Mouse (Mus musculus): ENCODE data around the gene Hist1h2bb. TPM values are rescaled to one million over a fixed set of nuclear protein-coding genes. Genes with fewer than 3 reads are reported as not detected.
"Not testable (repeated sequence)": the region's sequence is repeated elsewhere in the genome, so short reads cannot be mapped to it uniquely, and the experiment has no call there.

Gene Hist1h2bb
- polyA plus RNA-seq, 1 experiment: 11.5 TPM

GRCm38 (mm10) chr13:23764324-23765171 lies 18.0 kb downstream of the Hist1h2bb start:
- H3K36me3 ChIP-seq (ENCODE audit: control insufficient read depth, insufficient read depth, low read length, poor library complexity, severe bottlenecking): no peaks in the 10 kb centered on the region
- H3K27me3 ChIP-seq (ENCODE audit: control insufficient read depth, insufficient read depth, low read length, poor library complexity, severe bottlenecking): no peaks in the 10 kb centered on the region
- H3K27ac ChIP-seq (ENCODE audit: insufficient read depth, low read length): peak overlapping the region; percentile 84
- peak overlapping the region; percentile 84 for H3K4me3 ChIP-seq (ENCODE audit: low read depth, low read length)
- peak overlapping the region; percentile 97 for H3K9ac ChIP-seq (ENCODE audit: low read depth, poor library complexity, severe bottlenecking)
- no peak for TF ChIP-seq EP300 (IDR thresholded peaks at IDR 0.05; ENCODE audit: insufficient read depth, low read depth, low read length)
- TF ChIP-seq CTCF (IDR thresholded peaks at IDR 0.05; ENCODE audit: low read depth, low read length): no peak
- peak; percentile 42 for TF ChIP-seq POLR2A (IDR thresholded peaks at IDR 0.05; ENCODE audit: insufficient read depth, low read length)
- no peaks in the 10 kb centered on the region for H3K9me3 ChIP-seq (replicated peaks; ENCODE audit: control insufficient read depth, insufficient read depth, low read length, poor library complexity, severe bottlenecking)
- no peaks in the 10 kb centered on the region for H3K4me1 ChIP-seq (ENCODE audit: control insufficient read depth, insufficient read depth, low read length)

DNA sequence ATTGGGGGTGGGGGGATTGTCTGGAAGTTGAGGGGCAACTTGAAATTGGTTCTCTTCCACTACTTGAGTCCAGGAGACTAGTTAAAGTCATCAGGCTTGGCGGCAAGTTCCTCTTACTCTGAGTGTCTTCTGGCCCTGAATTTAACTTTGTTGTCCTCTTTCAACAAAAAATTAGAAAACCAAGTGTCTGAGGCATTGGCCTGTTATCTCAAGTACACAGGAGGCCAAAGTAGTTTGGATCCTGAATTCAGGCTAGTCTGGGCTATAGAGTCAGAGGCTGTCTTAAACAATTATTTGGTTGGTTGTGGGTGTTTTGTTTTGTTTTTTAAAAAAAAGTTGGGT lies 18.6 kb downstream of the Hist1h2bb start:
- no peak for TF ChIP-seq EP300 (IDR thresholded peaks at IDR 0.05; ENCODE audit: insufficient read depth, low read depth, low read length)
- TF ChIP-seq POLR2A (IDR thresholded peaks at IDR 0.05; ENCODE audit: insufficient read depth, low read length): no peak
- TF ChIP-seq CTCF (IDR thresholded peaks at IDR 0.05; ENCODE audit: low read depth, low read length): no peak
- Histone ChIP-seq H3K27ac (ENCODE audit: insufficient read depth, low read length) (peak overlapping the region; percentile 84), H3K9me3 (replicated peaks; ENCODE audit: control insufficient read depth, insufficient read depth, low read length, poor library complexity, severe bottlenecking) (no peaks in the 10 kb centered on the region), H3K4me1 (ENCODE audit: control insufficient read depth, insufficient read depth, low read length) (no peaks in the 10 kb centered on the region), H3K9ac (ENCODE audit: low read depth, poor library complexity, severe bottlenecking) (peak overlapping the region; percentile 97), H3K36me3 (ENCODE audit: control insufficient read depth, insufficient read depth, low read length, poor library complexity, severe bottlenecking) (no peaks in the 10 kb centered on the region), H3K27me3 (ENCODE audit: control insufficient read depth, insufficient read depth, low read length, poor library complexity, severe bottlenecking) (no peaks in the 10 kb centered on the region), H3K4me3 (ENCODE audit: low read depth, low read length) (no peak overlapping the region)

DNA sequence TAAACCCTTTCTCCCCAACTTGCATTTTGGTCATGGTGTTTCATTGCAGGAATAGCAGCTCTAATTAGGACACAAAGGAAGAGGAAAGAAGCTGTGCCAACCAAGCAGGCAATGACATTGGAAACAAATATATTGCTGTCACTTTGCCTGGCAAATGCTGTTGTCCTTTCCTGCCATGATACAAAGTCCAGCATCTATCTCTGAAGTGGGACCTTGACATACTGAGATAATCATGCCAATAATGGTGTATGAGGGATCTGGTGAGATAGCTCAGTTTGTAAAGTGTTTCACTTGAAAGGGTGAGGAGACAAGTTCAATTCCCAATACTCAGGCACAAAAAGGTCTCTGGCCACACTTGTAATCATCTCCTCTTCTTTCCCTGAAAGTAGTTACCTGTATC lies 20.2 kb downstream of the Hist1h2bb start:
- no peak overlapping the region for H3K4me3 ChIP-seq (ENCODE audit: low read depth, low read length)
- H3K27ac ChIP-seq (ENCODE audit: insufficient read depth, low read length): no peak overlapping the region
- TF ChIP-seq POLR2A (IDR thresholded peaks at IDR 0.05; ENCODE audit: insufficient read depth, low read length) (no peak), CTCF (IDR thresholded peaks at IDR 0.05; ENCODE audit: low read depth, low read length) (no peak), EP300 (IDR thresholded peaks at IDR 0.05; ENCODE audit: insufficient read depth, low read depth, low read length) (no peak)
- no peaks in the 10 kb centered on the region for H3K27me3 ChIP-seq (ENCODE audit: control insufficient read depth, insufficient read depth, low read length, poor library complexity, severe bottlenecking)
- no peaks in the 10 kb centered on the region for H3K4me1 ChIP-seq (ENCODE audit: control insufficient read depth, insufficient read depth, low read length)
- no peaks in the 10 kb centered on the region for H3K9me3 ChIP-seq (replicated peaks; ENCODE audit: control insufficient read depth, insufficient read depth, low read length, poor library complexity, severe bottlenecking)
- no peak overlapping the region for H3K9ac ChIP-seq (ENCODE audit: low read depth, poor library complexity, severe bottlenecking)
- H3K36me3 ChIP-seq (ENCODE audit: control insufficient read depth, insufficient read depth, low read length, poor library complexity, severe bottlenecking): no peaks in the 10 kb centered on the region

DNA sequence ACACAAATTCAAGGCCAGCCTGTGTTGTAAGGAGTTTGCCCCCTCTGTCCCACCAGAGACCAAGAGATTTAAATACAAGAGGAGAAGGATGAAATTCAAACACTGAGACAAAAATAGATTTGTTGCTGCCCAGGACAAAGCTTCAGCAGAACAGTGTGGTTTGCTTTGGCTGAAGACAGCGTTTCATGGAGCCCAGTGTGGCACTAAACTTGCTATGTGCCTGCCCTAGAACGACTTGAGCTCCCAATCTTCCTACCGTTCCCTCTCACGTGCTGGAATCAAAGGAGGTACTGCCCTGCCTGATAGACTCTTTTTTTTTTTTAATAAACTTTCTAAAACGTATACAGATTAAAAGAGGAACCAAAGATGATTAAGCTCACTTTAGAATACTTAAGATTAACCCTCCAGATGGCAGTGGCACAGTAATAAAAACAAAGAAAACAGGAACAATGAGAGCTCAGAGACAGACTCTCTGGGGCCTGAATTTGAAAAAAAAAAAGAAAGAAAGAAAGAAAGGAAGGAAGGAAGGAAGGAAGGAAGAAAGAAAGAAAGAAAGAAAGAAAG lies 22.4 kb downstream of the Hist1h2bb start:
- H3K27ac ChIP-seq (ENCODE audit: insufficient read depth, low read length): no peak overlapping the region
- H3K36me3 ChIP-seq (ENCODE audit: control insufficient read depth, insufficient read depth, low read length, poor library complexity, severe bottlenecking): no peaks in the 10 kb centered on the region
- H3K27me3 ChIP-seq (ENCODE audit: control insufficient read depth, insufficient read depth, low read length, poor library complexity, severe bottlenecking): no peaks in the 10 kb centered on the region
- H3K9me3 ChIP-seq (replicated peaks; ENCODE audit: control insufficient read depth, insufficient read depth, low read length, poor library complexity, severe bottlenecking): no peaks in the 10 kb centered on the region
- TF ChIP-seq POLR2A (IDR thresholded peaks at IDR 0.05; ENCODE audit: insufficient read depth, low read length) (no peak), EP300 (IDR thresholded peaks at IDR 0.05; ENCODE audit: insufficient read depth, low read depth, low read length) (no peak), CTCF (IDR thresholded peaks at IDR 0.05; ENCODE audit: low read depth, low read length) (no peak)
- H3K9ac ChIP-seq (ENCODE audit: low read depth, poor library complexity, severe bottlenecking): no peak overlapping the region
- H3K4me1 ChIP-seq (ENCODE audit: control insufficient read depth, insufficient read depth, low read length): no peaks in the 10 kb centered on the region
- no peak overlapping the region for H3K4me3 ChIP-seq (ENCODE audit: low read depth, low read length)

- not testable (repeated sequence) for H3K4me1 ChIP-seq (ENCODE audit: control insufficient read depth, insufficient read depth, low read length); H3K27me3 ChIP-seq (ENCODE audit: control insufficient read depth, insufficient read depth, low read length, poor library complexity, severe bottlenecking); H3K9ac ChIP-seq (ENCODE audit: low read depth, poor library complexity, severe bottlenecking); H3K27ac ChIP-seq (ENCODE audit: insufficient read depth, low read length); H3K9me3 ChIP-seq (replicated peaks; ENCODE audit: control insufficient read depth, insufficient read depth, low read length, poor library complexity, severe bottlenecking); H3K36me3 ChIP-seq (ENCODE audit: control insufficient read depth, insufficient read depth, low read length, poor library complexity, severe bottlenecking); H3K4me3 ChIP-seq (ENCODE audit: low read depth, low read length)
Observed at GRCm38 (mm10) chr13:23769613-23770012, 23.1 kb downstream of the Hist1h2bb start, which contains the start of gene Trim38. TSS of gene Trim38 (plus strand) at chr13:23769913.

GRCm38 (mm10) chr13:23772561-23773313 lies 26.2 kb downstream of the Hist1h2bb start:
- no peak overlapping the region for H3K4me3 ChIP-seq (ENCODE audit: low read depth, low read length)
- no peaks in the 10 kb centered on the region for H3K27me3 ChIP-seq (ENCODE audit: control insufficient read depth, insufficient read depth, low read length, poor library complexity, severe bottlenecking)
- no peak for TF ChIP-seq CTCF (IDR thresholded peaks at IDR 0.05; ENCODE audit: low read depth, low read length)
- no peak for TF ChIP-seq EP300 (IDR thresholded peaks at IDR 0.05; ENCODE audit: insufficient read depth, low read depth, low read length)
- no peak for TF ChIP-seq POLR2A (IDR thresholded peaks at IDR 0.05; ENCODE audit: insufficient read depth, low read length)
- H3K9ac ChIP-seq (ENCODE audit: low read depth, poor library complexity, severe bottlenecking): no peak overlapping the region
- H3K4me1 ChIP-seq (ENCODE audit: control insufficient read depth, insufficient read depth, low read length): no peaks in the 10 kb centered on the region
- H3K27ac ChIP-seq (ENCODE audit: insufficient read depth, low read length): no peak overlapping the region
- H3K36me3 ChIP-seq (ENCODE audit: control insufficient read depth, insufficient read depth, low read length, poor library complexity, severe bottlenecking): no peaks in the 10 kb centered on the region
- H3K9me3 ChIP-seq (replicated peaks; ENCODE audit: control insufficient read depth, insufficient read depth, low read length, poor library complexity, severe bottlenecking): no peaks in the 10 kb centered on the region; the same call in 1 of the 2 replicates

Data from ES-Bruce4 (cell line).